Mouse (Mus musculus): ENCODE results near the gene Ell3.

Gene Ell3

DNA sequence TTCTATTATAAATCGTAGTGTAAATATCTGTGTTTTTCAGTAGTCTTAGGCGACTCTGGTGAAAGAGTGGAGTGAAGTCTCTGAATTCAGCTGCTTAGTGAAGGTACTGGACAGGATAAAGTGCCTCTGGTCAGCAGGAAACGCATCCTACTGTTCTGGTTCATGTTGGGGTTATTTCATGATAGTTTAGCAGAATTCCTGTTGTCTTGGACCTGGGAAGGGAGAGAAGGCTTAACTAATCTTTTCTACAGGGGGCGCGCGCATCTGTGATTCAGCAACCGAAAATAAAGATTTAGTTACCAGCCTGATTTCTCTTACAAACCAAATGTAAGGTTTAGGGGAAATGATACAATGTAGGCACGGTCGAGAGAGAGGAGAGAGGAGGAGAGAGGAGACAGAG is 4.1 kb upstream of the Ell3 start:
- DNase-seq (ENCODE audit: low spot score in 2 of 2): peak in 1 of 2 experiments; percentile 28

DNA sequence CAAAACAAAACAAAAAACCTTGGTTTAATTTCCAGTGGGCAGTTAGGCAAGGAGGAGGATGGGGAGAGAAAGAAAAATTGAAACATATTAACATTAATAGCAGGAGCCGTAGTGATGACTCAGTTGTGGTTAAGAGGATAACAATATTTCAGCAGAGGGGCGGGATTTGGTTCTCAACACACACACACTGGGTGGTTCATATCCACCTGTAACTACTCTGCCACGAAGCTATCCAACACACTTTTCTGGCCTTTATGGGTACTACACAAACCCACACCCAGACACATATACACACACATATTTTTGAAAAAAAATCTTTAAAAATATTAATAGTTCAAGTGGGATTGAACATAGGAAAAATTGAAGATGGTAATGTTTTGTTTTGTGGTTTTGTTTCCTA is 2.9 kb upstream of the Ell3 start:
- DNase-seq (ENCODE audit: low spot score in 2 of 2): no peak

DNA sequence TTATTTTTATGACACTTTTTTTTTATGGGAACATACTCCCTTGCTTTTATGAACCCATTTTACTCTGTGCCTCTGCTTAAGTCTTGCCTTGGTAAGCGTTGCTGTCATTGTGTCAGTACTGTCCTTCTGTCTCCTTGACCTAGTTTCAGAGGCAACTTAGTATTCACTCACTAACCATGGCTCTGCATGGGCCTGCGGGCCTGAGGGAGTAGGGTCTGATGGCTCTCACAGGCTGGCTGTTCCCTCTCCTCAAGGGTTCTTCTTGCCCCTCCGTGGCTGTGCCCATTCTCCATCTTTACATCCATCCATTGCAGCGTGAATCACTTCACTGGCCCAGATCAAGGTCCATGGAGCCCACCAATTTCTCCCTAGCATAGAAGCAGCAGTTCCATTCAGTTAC is 2.4 kb upstream of the Ell3 start:
- no peak for DNase-seq (ENCODE audit: low spot score in 2 of 2)

DNA sequence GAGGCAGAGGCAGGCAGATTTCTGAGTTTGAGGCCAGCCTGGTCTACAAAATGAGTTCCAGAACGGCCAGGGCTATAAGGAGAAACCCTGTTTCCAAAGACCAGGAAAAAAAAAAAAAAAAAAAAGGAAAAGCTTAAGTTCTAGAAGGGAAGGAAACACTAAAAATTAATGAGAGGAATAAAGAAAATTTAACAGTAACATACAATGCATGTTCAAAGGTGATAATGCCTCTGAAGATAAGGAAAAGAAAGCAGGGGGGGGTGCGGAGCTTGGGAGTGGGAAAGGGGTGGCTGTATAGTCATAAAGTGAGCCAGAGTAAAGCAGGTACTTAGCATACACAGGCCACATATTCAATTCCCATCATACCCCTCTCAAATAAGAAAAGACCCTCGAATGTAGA is 1.0 kb upstream of the Ell3 start:
- no peak for DNase-seq (ENCODE audit: low spot score in 2 of 2)

DNA sequence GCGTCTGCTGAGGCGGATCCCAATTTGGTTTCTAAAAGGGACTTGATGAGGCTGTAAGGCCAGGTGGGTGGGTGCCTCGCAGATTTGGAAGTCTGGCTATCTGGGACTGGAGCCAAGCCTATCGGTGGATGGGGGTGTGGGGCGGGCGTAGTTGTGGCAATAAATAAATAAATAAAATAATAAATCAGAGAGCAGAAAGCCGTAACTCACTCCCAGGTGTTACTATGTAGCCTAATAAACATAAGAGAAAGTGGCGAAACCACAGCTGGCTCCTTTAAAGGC is 1.1 kb downstream of the Ell3 start:
- no peak for DNase-seq (ENCODE audit: low spot score in 2 of 2)

DNA sequence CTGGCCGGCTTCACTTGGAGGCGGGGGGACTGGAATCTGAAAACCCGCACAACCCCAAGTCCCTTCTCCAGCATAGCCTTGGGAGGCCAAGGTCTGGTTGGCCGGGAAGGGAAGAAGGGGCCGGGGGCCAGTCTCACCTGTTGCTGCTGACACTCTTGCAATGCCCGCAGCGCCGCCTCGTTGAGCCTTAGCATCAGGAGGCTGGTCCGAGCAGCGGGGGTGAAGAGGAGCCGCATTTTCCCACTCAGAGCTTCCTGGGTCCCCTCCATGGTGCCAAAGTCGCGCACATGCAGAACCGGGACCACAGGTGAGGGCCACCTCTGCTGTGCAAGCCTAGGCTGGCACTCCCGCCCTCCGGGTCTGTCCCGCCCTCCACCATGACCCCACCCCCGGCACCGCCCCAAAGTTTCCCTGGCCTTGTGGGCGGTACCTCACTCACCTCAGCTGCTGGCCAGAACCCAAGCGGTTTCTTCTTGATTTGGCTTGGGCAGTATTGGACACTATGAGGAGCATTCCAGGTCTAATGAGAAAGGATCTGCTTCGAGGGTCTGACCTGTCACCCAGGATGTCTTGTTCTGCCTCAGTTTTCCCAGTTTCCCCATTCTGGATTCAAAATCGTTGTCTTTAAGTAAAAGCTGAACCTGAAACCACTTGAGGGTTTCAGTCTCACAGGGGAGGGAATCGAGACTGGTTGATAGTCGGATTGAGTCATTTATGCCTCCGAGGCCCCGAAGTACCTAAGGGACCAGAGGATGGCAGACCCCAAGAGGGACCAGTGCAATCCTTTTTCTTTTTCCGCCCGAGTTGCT is 1.6 kb downstream of the Ell3 start:
- DNase-seq (ENCODE audit: low spot score in 2 of 2): peak; percentile 70 to 74

DNA sequence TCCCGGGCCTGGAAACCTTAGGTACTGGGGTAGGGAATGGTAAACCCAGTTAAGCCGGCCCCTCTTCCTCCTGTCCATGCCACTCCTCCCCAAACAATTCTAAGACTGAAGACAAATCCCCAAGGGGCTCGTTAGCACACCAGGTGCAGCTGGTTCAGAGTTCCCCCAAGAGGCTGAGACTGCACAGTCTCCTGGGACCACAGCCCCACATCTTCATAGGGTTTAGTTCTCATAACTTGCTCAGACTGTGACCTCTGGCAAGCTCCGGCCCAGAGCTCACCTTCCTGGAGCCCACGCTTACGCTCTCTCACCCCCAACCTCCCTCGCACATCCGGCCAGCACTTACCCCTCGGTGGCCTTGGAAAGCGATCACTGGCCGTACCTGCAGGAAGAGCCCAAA is 2.3 kb downstream of the Ell3 start:
- peak in 1 of 2 experiments; percentile 66 for DNase-seq (ENCODE audit: low spot score in 2 of 2)

DNA sequence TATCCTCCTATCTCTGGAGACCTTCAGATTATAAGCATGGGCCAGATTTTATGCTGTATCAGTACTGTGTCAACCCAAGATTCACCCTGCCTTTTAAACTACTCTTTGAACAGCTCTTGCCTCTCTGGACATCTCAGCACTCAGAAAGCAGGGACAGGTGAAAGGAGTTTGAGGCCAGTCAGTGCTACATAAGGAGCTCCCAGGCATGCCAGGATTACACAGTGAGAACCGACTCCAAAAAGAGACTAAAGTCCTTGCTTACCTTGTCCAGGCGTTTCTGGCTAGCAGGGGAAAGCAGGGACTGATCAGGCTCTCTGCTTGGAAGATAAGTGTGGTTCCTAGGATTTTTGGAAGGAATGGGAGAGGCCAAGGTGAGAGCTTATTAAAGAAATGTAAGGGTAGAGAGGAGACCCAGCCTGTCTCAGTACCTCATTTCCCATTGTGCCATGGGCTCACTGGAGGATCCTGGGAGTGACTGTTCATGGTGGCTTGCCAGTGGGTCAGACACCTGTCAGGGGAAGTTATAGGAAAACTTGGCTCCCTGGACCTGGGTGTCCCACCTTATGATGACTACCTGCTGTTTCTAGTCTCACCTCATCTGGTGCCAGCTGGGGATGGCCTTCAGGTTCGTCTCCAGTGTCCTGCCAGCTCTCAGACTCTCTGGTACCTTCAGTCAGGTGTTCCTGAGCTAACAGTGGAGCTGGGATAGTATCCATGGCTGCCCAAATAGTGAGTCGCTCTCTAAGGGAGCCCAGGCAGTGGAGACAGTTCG is 3.1 kb downstream of the Ell3 start:
- no peak for DNase-seq (ENCODE audit: low spot score in 2 of 2)

DNA sequence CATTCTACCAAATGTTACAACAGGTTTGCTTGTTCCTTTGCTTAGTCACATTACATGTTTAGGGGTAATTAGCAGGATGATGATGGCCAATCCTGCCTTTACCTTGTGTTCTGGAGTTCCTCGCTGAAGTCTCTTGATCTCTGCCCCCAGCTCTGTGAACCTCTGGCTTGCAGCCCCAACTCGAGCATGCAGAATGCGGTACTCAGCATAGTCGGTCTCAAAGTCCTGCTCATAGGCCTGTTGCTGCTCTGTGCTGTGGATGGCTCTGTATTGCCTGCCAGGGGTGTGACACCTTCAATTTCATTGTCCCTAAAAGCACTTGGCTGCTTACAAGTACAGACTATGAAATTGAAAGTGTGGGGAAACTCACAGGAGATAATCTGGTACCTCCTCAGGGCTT is 4.3 kb downstream of the Ell3 start:
- no peak for DNase-seq (ENCODE audit: low spot score in 2 of 2)

DNA sequence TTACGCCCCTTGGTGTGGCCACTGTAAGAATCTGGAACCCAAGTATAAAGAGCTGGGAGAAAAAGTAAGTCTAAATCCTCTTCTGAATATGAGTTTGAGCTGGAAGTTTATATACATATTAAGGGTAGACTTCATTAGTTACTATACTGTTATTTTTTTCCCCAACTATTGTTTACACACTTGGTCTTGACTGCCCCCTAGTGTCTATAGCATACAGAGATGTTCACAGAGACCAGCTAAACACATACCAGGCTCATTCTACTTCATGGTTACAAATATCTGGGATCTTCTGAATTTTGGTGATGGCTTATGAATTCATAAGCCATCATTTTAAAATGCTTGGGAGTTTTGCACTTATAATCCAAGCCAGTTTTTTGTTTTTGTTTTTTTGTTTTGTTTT is 9.2 kb downstream of the Ell3 start:
- no peak for DNase-seq (ENCODE audit: low spot score in 2 of 2)

DNA sequence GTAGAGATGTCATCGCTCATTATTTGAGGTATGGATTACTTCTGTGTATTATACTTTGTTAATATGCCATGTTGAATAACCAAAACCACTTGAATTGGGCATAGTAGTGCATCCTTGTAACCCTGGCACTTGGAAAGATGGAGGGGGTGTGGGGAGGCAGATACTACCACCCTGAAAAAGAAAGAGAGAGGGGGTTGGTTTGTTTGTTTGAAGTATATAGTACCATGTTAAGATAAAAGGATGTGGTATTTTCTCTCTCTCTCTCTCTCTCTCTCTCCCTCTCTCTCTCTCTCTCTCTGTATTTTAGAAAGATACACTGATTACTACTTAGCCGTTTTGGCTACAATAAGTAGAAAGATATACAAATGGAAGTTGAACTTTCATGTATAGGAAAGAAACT is 18.2 kb downstream of the Ell3 start:
- DNase-seq (ENCODE audit: low spot score in 2 of 2): no peak

DNA sequence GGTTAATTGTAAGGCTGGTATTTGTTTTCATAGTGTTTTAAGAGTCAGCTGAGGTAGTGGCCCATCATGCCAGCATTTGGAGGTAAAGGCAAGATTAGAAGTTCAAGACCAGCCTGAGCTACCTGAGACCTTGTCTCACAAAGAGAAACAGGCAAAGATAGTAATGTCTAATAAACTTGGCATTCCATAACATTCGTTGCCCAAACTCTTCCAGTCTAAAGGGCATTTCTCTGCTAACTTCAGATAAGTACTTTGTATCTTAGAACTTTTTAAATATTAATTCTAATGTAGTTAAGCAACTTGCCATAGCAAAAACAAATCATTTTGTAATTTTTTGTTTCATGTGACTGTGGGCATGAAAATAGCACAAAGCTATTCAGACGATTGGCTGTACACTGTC is 20.9 kb downstream of the Ell3 start:
- no peak for DNase-seq (ENCODE audit: low spot score in 2 of 2)

DNA sequence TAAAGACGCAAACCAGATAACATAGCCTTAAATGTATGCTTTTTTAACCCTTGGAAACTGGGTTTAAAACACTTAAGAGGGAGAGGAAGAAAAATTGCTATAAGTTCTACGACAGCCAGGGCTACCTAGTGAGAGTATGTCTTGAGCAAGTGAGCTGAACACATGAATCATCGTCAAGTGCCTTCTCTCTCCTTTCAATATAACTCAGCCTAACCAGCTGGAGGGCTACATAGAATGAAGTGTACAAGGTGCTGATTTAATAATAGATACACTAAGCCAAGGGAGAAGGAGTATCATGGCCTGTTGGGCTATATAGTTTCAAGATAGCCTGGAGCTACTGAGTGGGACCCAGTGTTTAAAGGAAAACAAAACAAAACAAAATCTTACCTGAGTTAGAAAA is 25.6 kb downstream of the Ell3 start:
- no peak for DNase-seq (ENCODE audit: low spot score in 2 of 2)

DNA sequence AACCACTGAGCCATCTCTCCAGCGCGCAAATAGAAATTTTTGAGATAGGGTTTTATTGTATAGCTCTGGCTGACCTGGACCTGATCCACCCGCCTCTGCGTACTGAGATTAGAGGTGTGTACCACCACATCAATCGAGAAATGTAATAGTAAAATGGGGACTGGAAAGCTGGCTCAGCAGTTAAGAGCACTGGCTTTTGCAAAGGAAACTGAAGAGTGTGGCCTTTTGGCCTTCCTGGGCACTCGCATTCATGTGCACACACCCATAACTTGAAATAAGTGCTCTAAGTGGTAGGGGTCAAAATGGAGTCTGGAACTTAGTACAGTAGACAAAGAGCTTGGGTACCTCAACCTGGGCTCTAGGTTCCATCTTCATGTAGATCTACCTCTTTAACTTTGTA is 27.7 kb downstream of the Ell3 start:
- DNase-seq (ENCODE audit: low spot score in 2 of 2): no peak

DNA sequence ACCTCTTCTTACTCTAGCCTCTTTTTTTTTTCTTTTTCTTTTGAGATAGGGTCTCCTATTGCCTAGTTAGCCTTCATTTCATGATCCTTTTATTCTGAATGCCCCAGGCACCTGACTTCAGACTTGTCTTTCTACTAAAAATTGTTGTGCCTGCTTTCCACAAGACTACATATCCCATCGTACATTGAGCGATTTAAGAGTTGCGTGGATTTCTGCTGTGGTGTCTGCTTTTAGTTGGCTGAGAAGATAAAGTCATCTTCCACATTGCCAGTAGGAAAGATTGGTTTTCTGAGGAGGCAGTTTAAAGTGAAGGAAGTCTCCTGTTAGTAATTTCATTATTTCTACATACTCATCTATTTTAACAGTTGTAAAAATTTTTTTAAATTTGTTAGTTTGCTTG is 28.5 kb downstream of the Ell3 start:
- no peak for DNase-seq (ENCODE audit: low spot score in 2 of 2)

DNA sequence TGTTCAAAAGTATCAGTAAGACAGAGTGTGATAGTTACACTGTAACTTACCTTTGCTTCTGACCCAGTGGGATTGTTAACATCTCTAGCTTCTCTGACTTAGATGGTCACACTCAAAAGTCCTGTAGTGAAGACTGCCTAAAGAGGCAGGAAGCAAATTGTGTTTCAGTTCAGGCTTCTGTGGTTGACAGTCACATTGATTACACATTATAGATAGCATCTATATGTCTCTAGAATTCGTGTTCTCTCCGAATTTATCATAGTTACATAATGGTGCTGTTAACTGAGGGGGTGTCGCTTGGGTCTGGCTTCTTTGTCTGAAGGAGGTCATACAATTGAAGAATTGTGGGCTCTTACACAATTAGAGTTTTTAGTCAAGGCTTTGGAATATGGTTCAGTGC is 29.0 kb downstream of the Ell3 start:
- no peak for DNase-seq (ENCODE audit: low spot score in 2 of 2)

DNA sequence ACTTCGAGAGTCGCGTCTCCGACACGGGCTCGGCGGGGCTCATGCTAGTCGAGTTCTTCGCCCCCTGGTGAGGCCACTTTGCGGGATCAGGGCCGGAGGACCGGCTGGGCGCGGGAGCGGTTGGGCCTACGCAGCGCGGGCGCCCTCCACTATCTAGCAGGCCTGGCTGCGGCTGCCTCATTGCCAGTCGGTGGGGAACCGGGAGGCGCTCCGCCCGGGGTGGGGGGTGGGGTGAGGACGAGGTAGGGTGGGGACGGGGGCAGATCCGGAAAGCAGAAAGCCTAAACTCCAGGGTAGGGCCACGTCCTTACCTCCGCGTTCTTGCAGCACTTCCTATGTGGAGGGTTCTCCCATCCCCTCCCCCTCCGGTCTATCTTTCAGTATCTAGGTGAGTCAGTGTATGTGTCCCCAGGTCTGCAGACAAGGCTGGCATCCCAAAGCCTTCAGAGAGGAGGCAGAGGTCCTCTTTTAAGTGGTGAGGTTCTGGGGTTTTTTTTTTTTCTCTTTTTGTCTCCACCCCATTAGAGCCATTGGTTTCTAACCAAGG is 29.9 kb downstream of the Ell3 start:
- DNase-seq (ENCODE audit: low spot score in 2 of 2): peak; percentile 43 to 50

DNA sequence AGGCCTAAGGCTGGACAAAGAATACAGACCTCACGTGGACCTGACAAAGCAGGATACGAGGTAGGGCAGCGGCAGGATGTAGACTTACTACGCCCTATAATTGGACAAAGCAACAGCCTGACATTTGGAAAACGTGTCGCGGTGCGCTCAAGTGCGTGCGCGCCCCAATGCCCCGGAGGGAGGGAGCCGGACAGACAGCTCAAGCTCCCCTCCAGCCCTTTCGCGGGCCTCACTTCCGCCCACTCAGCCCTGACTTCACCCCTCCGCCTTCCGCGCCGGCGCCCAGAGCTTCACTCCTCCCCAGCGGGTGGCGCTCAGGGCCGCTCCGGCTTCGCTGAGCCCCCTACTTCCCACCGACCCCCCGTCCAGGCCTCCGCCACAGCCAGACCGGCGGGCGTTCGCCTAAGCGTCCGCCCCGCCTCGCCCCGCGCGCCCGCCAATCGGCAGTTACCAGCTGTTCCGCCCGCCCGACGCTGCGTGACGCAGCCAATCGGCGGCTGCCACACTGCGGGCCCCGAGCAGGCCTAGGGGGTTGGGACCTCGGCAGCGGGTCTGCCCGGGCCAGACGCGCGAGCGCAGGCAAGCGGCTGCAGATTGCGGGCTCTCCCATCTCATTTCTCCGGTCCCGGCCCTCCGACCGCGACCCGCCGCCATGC is 30.6 kb downstream of the Ell3 start, which contains the start of the genes Pdia3 and Catsper2:
Gene Pdia3, plus strand, starts transcription at position 389 of the 656 bp plus-strand sequence.
Gene Catsper2, minus strand, starts transcription at position 406 of the 656 bp plus-strand sequence.
- DNase-seq (ENCODE audit: low spot score in 2 of 2): peak; percentile 91 to 92

DNA sequence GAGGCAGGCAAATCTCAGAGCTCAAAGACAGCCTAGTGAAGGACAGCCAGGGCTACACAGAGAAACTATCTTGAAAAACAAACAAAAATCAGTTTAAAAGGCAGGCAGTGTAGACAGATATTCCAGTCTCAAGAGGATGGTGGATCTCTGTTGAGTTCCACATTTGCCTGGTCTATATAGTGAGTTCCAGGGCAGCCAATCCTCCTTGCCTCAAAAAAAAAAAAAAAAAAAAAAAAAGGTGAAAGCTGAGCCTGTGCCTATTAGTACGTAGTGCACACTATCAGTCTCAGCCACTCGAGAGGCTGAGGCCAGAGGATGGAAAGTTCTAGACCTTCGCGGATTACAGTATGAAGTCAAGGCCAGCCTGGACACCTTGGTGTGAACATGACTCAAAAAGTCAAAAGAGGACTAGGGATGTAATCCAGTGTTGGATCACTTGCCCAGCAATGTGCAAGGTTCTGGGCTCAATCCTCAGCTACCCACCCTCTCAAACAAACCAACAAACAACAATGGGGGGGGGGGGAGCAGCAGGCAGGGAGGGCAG is 31.2 kb downstream of the Ell3 start:
- DNase-seq (ENCODE audit: low spot score in 2 of 2): no peak

DNA sequence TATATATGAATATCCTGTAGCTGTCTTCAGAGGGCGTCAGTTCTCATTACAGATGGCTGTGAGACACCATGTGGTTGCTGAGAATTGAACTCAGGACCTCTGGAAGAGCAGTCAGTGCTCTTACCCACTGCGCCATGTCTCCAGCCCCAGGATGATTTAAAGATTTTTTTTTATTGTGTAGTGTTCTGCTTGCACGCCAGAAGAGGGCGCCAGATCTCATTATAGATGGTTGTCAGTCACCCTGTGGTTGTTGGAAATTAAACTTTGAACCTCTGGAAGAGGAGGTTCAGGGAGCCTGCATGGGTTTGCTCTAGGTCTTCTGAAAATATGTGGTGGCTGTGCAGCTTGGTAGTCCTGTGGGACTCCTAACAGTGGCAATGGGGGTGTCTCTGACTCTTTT is 35.9 kb downstream of the Ell3 start:
- DNase-seq (ENCODE audit: low spot score in 2 of 2): peak; percentile 41 to 71

DNA sequence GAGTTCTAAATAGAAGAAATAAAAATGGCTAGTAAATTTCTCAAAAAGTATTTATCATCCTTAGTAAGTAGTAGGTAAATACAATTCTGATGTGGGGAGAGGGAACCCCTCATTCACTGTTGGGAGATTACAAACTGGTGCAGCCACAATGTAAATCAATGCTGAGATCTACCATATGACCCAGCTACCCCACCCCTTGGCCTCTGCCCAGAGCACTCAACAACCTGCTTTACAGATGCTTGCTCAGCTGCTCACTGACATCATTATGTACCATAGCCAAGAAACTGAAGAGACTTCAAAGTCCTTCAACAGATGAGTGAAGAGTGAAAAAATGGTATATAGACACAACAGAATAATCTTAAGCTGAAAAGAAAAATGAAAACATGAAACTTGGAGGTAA is 40.8 kb downstream of the Ell3 start:
- no peak for DNase-seq (ENCODE audit: low spot score in 2 of 2)

DNA sequence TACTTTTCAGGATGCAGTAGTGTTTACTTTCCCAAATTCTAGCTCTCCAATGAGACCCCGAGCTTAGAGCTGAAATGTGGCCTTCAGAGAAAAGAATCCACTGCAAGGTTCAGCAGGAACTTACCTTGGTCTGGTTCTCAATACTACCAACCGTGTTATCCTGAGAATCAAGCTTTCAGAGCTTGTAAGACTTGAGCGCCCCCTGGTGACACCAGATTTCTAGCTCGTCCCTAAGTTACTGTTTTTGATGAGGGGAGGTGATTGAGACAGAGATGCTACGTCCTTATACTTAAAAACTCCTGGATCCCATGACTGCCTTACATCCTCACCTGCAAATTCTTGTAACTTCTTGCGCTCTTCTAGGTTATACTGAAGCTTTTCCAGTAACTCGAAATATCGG is 47.5 kb downstream of the Ell3 start:
- DNase-seq (ENCODE audit: low spot score in 2 of 2): peak; percentile 56 to 72

Data from natural killer cell, adult 2 months (primary cell).